In genomic region chr13:43208914-43209439, GRCm38 (mm10) we compare ENCODE assay signal across 12 mouse cellular contexts. TPM values are rescaled to one million over a fixed set of nuclear protein-coding genes. Genes with fewer than 3 reads are reported as not detected.
A peak's percentile ranks its signal among the peaks of the same experiment; 100 is the strongest.
DNase-seq lines count a peak whose midpoint lies in the region; ATAC-seq and TF ChIP-seq lines count a peak whose summit lies in the region.
"Had no signal": no experiment of that assay in that cellular context is flagged by ENCODE, and none has a peak within 500 bp of the region (broad histone marks: within the 10 kb centered on the region; RNA-seq: fewer than 3 reads in every experiment).

No protein-coding gene starts in this region.

- no peaks in the 10 kb centered on the region for H3K27me3 ChIP-seq in heart, embryonic 11.5 days (ENCODE audit: control insufficient read depth, insufficient read depth, low read length)
- no peaks in the 10 kb centered on the region; the same call in 1 of the 2 replicates for H3K27me3 ChIP-seq in liver, embryonic 14.5 days (ENCODE audit: control insufficient read depth, insufficient read depth, low read length)
- H3K27me3 ChIP-seq in kidney, embryonic 15.5 days = no peaks in the 10 kb centered on the region; the same call in 1 of the 2 replicates
- H3K27me3 ChIP-seq: forebrain, embryonic 13.5 days had no signal

- peak overlapping the region; percentile 27; the same call in 1 of the 2 replicates for H3K4me2 ChIP-seq in heart, embryonic 11.5 days
- H3K4me2 ChIP-seq in liver, embryonic 14.5 days (ENCODE audit: low read depth) = peak overlapping the region; percentile 31
- no peak overlapping the region for H3K4me2 ChIP-seq in kidney, embryonic 15.5 days
- H3K4me2 ChIP-seq: forebrain, embryonic 13.5 days had no signal

- H3K4me1 ChIP-seq in heart, embryonic 11.5 days (ENCODE audit: control insufficient read depth, insufficient read depth, low read length) = peaks cover 21% of the 10 kb centered on the region
- H3K4me1 ChIP-seq in liver, embryonic 14.5 days (replicated peaks; ENCODE audit: control insufficient read depth in 2 of 2, insufficient read depth in 2 of 2, low read length in 1 of 2) = peaks cover 6 to 16% of the 10 kb centered on the region in 2 experiments
- H3K4me1 ChIP-seq in kidney, embryonic 15.5 days = peaks cover 21% of the 10 kb centered on the region

- intact Hi-C loops in heart, postnatal 14 days (cut with DNase I) = no loop called here

- H3K9me3 ChIP-seq in heart, embryonic 11.5 days (replicated peaks; ENCODE audit: control insufficient read depth, low read length) = no peaks in the 10 kb centered on the region
- H3K9me3 ChIP-seq in liver, embryonic 14.5 days (ENCODE audit: control insufficient read depth, low read length) = no peaks in the 10 kb centered on the region
- H3K9me3 ChIP-seq in kidney, embryonic 15.5 days (replicated peaks) = no peaks in the 10 kb centered on the region
- H3K9me3 ChIP-seq: forebrain, embryonic 13.5 days had no signal

- no peak for TF ChIP-seq CTCF in liver, embryonic 14.5 days (IDR thresholded peaks at IDR 0.05; ENCODE audit: low read depth)

- TF ChIP-seq EP300 in liver, embryonic 14.5 days (IDR thresholded peaks at IDR 0.05; ENCODE audit: low read depth) = peak; percentile 67

- H3K36me3 ChIP-seq in heart, embryonic 11.5 days (ENCODE audit: control insufficient read depth, insufficient read depth, low read length) = no peaks in the 10 kb centered on the region
- H3K36me3 ChIP-seq in liver, embryonic 14.5 days (replicated peaks; ENCODE audit: control insufficient read depth, insufficient read depth, low read depth) = no peaks in the 10 kb centered on the region
- H3K36me3 ChIP-seq in kidney, embryonic 15.5 days = no peaks in the 10 kb centered on the region

- no peak for ATAC-seq in heart, embryonic 11.5 days (replicated peaks; ENCODE audit: insufficient number of reproducible peaks, low FRiP score, low TSS enrichment)
- peak; percentile 62 for ATAC-seq in liver, embryonic 14.5 days (ENCODE audit: insufficient read depth)
- no peak for ATAC-seq in kidney, embryonic 15.5 days (replicated peaks; ENCODE audit: low FRiP score)
- ATAC-seq: forebrain, embryonic 13.5 days had no signal

- H3K9ac ChIP-seq in heart, embryonic 11.5 days (ENCODE audit: low read depth, low read length) = no peak overlapping the region
- H3K9ac ChIP-seq in liver, embryonic 14.5 days (replicated peaks) = no peak overlapping the region
- no peak overlapping the region for H3K9ac ChIP-seq in kidney, embryonic 15.5 days
- H3K9ac ChIP-seq: forebrain, embryonic 13.5 days had no signal

- no peak overlapping the region for H3K4me3 ChIP-seq in heart, embryonic 11.5 days (ENCODE audit: low read depth, low read length)
- no peak overlapping the region for H3K4me3 ChIP-seq in liver, embryonic 14.5 days (ENCODE audit: insufficient read depth in 1 of 2, low read depth in 2 of 2, low read length in 2 of 2)
- no peak overlapping the region for H3K4me3 ChIP-seq in kidney, embryonic 15.5 days (replicated peaks)
- H3K4me3 ChIP-seq: forebrain, embryonic 13.5 days had no signal

- H3K27ac ChIP-seq in heart, embryonic 11.5 days (ENCODE audit: low read depth, low read length) = no peak overlapping the region
- H3K27ac ChIP-seq in liver, embryonic 14.5 days = no peak overlapping the region
- H3K27ac ChIP-seq in kidney, embryonic 15.5 days = no peak overlapping the region
- H3K27ac ChIP-seq: forebrain, embryonic 13.5 days had no signal

- WGBS in heart, embryonic 11.5 days (ENCODE audit: insufficient replicate concordance) = 50% methylated on average over 16 of the region's 16 CpGs
- 24% methylated on average over 16 of the region's 16 CpGs for WGBS in liver, embryonic 14.5 days (ENCODE audit: insufficient replicate concordance)
- WGBS in kidney, embryonic 15.5 days = 41% methylated on average over 16 of the region's 16 CpGs

- no peak for DNase-seq in heart, postnatal 14 days
- DNase-seq in thymus, postnatal 25 days = peak; percentile 26
- no peak for DNase-seq in thymus, adult 18-20 months
- no peak for DNase-seq in liver, embryonic 14.5 days (ENCODE audit: low read depth in 3 of 3, low spot score in 3 of 3)
- no peak for DNase-seq in adipocyte (ENCODE audit: low spot score)
- DNase-seq in lung, postnatal 10 days = no peak
- DNase-seq: adrenal gland, postnatal 10 days; heart, postnatal 10 days; lung, adult 18-20 months had no signal

RNA-seq across cellular contexts. Expression of gene Tbc1d7, which starts 37.7 kb away (rescaled TPM):
- 51.1 and 54.2 TPM in 2 replicates for polyA plus RNA-seq in heart, embryonic 11.5 days (2014; fragmentation: Nextera tagmentation; extraction: Ambion mirVana)
- 10 to 100 TPM; 29.7 to 35.3 TPM for total RNA-seq in heart, postnatal 14 days (2021)
- 2.8 and 4.7 TPM in 2 replicates for polyA plus RNA-seq in liver, embryonic 14.5 days (2012; rRNA removed)
- 12.6 and 14.1 TPM in 2 replicates for polyA plus RNA-seq in liver, embryonic 14.5 days (2014; fragmentation: Nextera tagmentation; extraction: Ambion mirVana)
- 51.6 and 54.7 TPM in 2 replicates for polyA plus RNA-seq in kidney, embryonic 15.5 days (2015; fragmentation: Nextera tagmentation; extraction: Ambion mirVana)
